Mouse (Mus musculus): Measurements from ENCODE around the gene Phkg2.

GRCm38 (mm10) chr7:127614511-127614890 lies 41.4 kb downstream of the Phkg2 start:
- no peak for TF ChIP-seq POLR2A (IDR thresholded peaks at IDR 0.05; ENCODE audit: insufficient read length, low read depth)
- TF ChIP-seq MAX (IDR thresholded peaks at IDR 0.05; ENCODE audit: low read depth) = no peak
- TF ChIP-seq USF1 (IDR thresholded peaks at IDR 0.05; ENCODE audit: low read depth) = no peak
- TF ChIP-seq TCF12 (IDR thresholded peaks at IDR 0.05; ENCODE audit: insufficient read depth, poor library complexity, severe bottlenecking) = no peak
- TF ChIP-seq REST (IDR thresholded peaks at IDR 0.05; ENCODE audit: insufficient read depth, insufficient read length) = no peak
- no peak for TF ChIP-seq SRF (IDR thresholded peaks at IDR 0.05; ENCODE audit: control insufficient read depth, insufficient read length, low read depth)
- no peak for TF ChIP-seq POLR2AphosphoS2 (IDR thresholded peaks at IDR 0.05; ENCODE audit: insufficient read length, low read depth)
- no peak for TF ChIP-seq CEBPB (IDR thresholded peaks at IDR 0.05; ENCODE audit: insufficient read depth, poor library complexity, severe bottlenecking)
